Mouse (Mus musculus) kidney, postnatal 0 days (tissue): ENCODE data around the gene Slc12a6. TPM values are rescaled to one million over a fixed set of nuclear protein-coding genes. Genes with fewer than 3 reads are reported as not detected.
A peak's percentile ranks its signal among the peaks of the same experiment; 100 is the strongest.

Experiments used
- ATAC-seq: fragments of 200-750 bp; cut with Nextera tagmentation; replicated peaks from 2 replicates; pipeline ENCODE4 v1.8.0; 2017; ENCODE audit warnings: low read depth, moderate number of reproducible peaks, moderate TSS enrichment, moderate library complexity; ENCODE audit not compliant: low FRiP score
- DNase-seq: peaks from one replicate; pipeline ENCODE4 v3.0.0-alpha.2; 2016; ENCODE audit warnings: low spot score
- H3K27ac ChIP-seq: fragments of 300-500 bp; sonication (generic); 2 replicates; pipeline ENCODE4 v1.5.1; 2014; ENCODE audit warnings: mild to moderate bottlenecking
- H3K27me3 ChIP-seq: fragments of 300-500 bp; sonication (generic); 2 replicates; pipeline ENCODE4 v1.6.1; 2014; ENCODE audit warnings: low read length, mixed read lengths; ENCODE audit not compliant: insufficient read depth
- H3K36me3 ChIP-seq: fragments of 300-500 bp; sonication (generic); 2 replicates; pipeline ENCODE4 v1.6.1; 2014; ENCODE audit warnings: low read length, mixed read lengths; ENCODE audit not compliant: insufficient read depth
- H3K4me1 ChIP-seq: fragments of 300-500 bp; sonication (generic); replicated peaks from 2 replicates; pipeline ENCODE4 v1.6.1; 2014; ENCODE audit warnings: antibody characterized with exemption, low read length, mixed read lengths; ENCODE audit not compliant: insufficient read depth
- H3K4me2 ChIP-seq: fragments of 300-500 bp; sonication (generic); 2 replicates; pipeline ENCODE4 v1.6.1; 2014; ENCODE audit warnings: mild to moderate bottlenecking, low read length, moderate library complexity, mixed read lengths
- H3K4me3 ChIP-seq: fragments of 300-500 bp; sonication (generic); replicated peaks from 2 replicates; pipeline ENCODE4 v1.5.1; 2014; ENCODE audit warnings: low read depth, low read length
- H3K9ac ChIP-seq: fragments of 300-500 bp; sonication (generic); 2 replicates; pipeline ENCODE4 v1.6.1; 2014; ENCODE audit warnings: low read depth, low read length
- H3K9me3 ChIP-seq: fragments of 300-500 bp; sonication (generic); replicated peaks from 2 replicates; pipeline ENCODE4 v1.6.1; 2016; ENCODE audit warnings: low read length, inconsistent platforms, mixed read lengths
- CTCF ChIP-seq: IDR thresholded peaks from 2 replicates; pipeline ENCODE4 v1.5.1; 2016; ENCODE audit warnings: antibody characterized with exemption, low read depth, mild to moderate bottlenecking, moderate library complexity
- WGBS: fragments of 180-500 bp; shearing (Covaris S2); extraction: QIAGEN DNeasy Blood & Tissue Kit; methylation state at CpG from one replicate; pipeline ENCODE4 v1.1.7; 2014; 5-methylcytosine and 5-hydroxymethylcytosine counted together
- polyA plus RNA-seq: library from polyadenylated mRNA; unstranded; fragments of >200 nt; fragmentation: Nextera tagmentation; extraction: Ambion mirVana; gene quantifications from 2 replicates; pipeline ENCODE4 v1.2.1, GENCODE M21; 2015

Slc12a6 gene
- polyA plus RNA-seq, 1 experiment from 2014 or later = 7.8 TPM

- TF ChIP-seq CTCF = no peak
- WGBS = 51% methylated on average over 7 of the region's 7 CpGs
- DNase-seq = peak; percentile 54
Observed at GRCm38 (mm10) chr2:112353685-112354455, 88.2 kb downstream of the Slc12a6 start.

GRCm38 (mm10) chr2:112359611-112360010, 94.0 kb downstream of the Slc12a6 start:
- Histone ChIP-seq H3K27ac (no peak overlapping the region), H3K27me3 (no peaks in the 10 kb centered on the region), H3K9me3 (no peaks in the 10 kb centered on the region), H3K4me2 (no peak overlapping the region), H3K9ac (no peak overlapping the region), H3K36me3 (peaks cover 57% of the 10 kb centered on the region), H3K4me3 (no peak overlapping the region), H3K4me1 (no peaks in the 10 kb centered on the region)
- no peak for TF ChIP-seq CTCF
- 33% methylated on average over 2 of the region's 2 CpGs for WGBS
- ATAC-seq (no peak), DNase-seq (peak; percentile 27)

More at GRCm38 (mm10) chr2:112353685-112354455, 88.2 kb downstream of the Slc12a6 start:
- H3K9me3 ChIP-seq = no peaks in the 10 kb centered on the region
- no peaks in the 10 kb centered on the region for H3K27me3 ChIP-seq
- H3K9ac ChIP-seq = no peak overlapping the region
- no peak overlapping the region for H3K27ac ChIP-seq
- H3K36me3 ChIP-seq = peaks cover 27% of the 10 kb centered on the region
- no peaks in the 10 kb centered on the region for H3K4me1 ChIP-seq
- ATAC-seq = peak; percentile 29; the same call in 1 of the 2 replicates
- no peak overlapping the region for H3K4me2 ChIP-seq
- H3K4me3 ChIP-seq = no peak overlapping the region

- peak; percentile 48 for ATAC-seq
- no peak overlapping the region for H3K4me3 ChIP-seq
- H3K4me2 ChIP-seq = no peak overlapping the region
- no peaks in the 10 kb centered on the region for H3K9me3 ChIP-seq
- DNase-seq = peak; percentile 62
- H3K27ac ChIP-seq = no peak overlapping the region
- no peak for TF ChIP-seq CTCF
- no peaks in the 10 kb centered on the region for H3K27me3 ChIP-seq
- no peak overlapping the region for H3K9ac ChIP-seq
- H3K4me1 ChIP-seq = no peaks in the 10 kb centered on the region
- 59% methylated on average over 12 of the region's 12 CpGs for WGBS
- H3K36me3 ChIP-seq = peaks cover 57% of the 10 kb centered on the region
Observed at GRCm38 (mm10) chr2:112360012-112360780, 94.6 kb downstream of the Slc12a6 start.

- no peaks in the 10 kb centered on the region for H3K27me3 ChIP-seq
- TF ChIP-seq CTCF = no peak
- H3K27ac ChIP-seq = no peak overlapping the region
- no peak overlapping the region for H3K4me3 ChIP-seq
- no peaks in the 10 kb centered on the region for H3K9me3 ChIP-seq
- ATAC-seq (peak; percentile 45; the same call in 1 of the 2 replicates), DNase-seq (peak; percentile 62)
- H3K4me2 ChIP-seq = no peak overlapping the region
- no peaks in the 10 kb centered on the region for H3K4me1 ChIP-seq
- 39% methylated on average over 2 of the region's 2 CpGs for WGBS
- peaks cover 54% of the 10 kb centered on the region for H3K36me3 ChIP-seq
- no peak overlapping the region for H3K9ac ChIP-seq
Observed at GRCm38 (mm10) chr2:112360781-112361169, 95.2 kb downstream of the Slc12a6 start.

- 19% methylated on average over 15 of the region's 15 CpGs for WGBS
- Histone ChIP-seq H3K4me2 (peak overlapping the region; percentile 89), H3K9ac (peak overlapping the region; percentile 87), H3K4me1 (no peaks in the 10 kb centered on the region), H3K36me3 (peaks cover 10% of the 10 kb centered on the region; the same call in 1 of the 2 replicates), H3K9me3 (no peaks in the 10 kb centered on the region), H3K27me3 (no peaks in the 10 kb centered on the region), H3K27ac (peak overlapping the region; percentile 74), H3K4me3 (peak overlapping the region; percentile 98)
- DNase-seq (no peak), ATAC-seq (no peak)
- no peak for TF ChIP-seq CTCF
Observed at GRCm38 (mm10) chr2:112367222-112367621, 101.6 kb downstream of the Slc12a6 start.
